Mouse (Mus musculus) telencephalon, adult 2 months (tissue): Measurements from ENCODE around the gene Rai14.
A peak's percentile ranks its signal among the peaks of the same experiment; 100 is the strongest.

ENCODE experiments used
- DNase-seq: peaks from one replicate; pipeline ENCODE4 v3.0.0-alpha.2; 2011; ENCODE audit warnings: low read depth, low spot score

Rai14 gene

GRCm38 (mm10) chr15:10690219-10690618 lies 24.2 kb downstream of the Rai14 start:
- DNase-seq = no peak

- DNase-seq = no peak
These were observed 25.1 kb downstream of the Rai14 start for GRCm38 (mm10) chr15:10689304-10689703.

GRCm38 (mm10) chr15:10688686-10689085 lies 25.7 kb downstream of the Rai14 start:
- DNase-seq = no peak

GRCm38 (mm10) chr15:10687365-10687764 lies 27.1 kb downstream of the Rai14 start:
- DNase-seq = no peak

GRCm38 (mm10) chr15:10685692-10686430 lies 28.6 kb downstream of the Rai14 start:
- DNase-seq = no peak

GRCm38 (mm10) chr15:10683687-10684203 lies 30.7 kb downstream of the Rai14 start:
- DNase-seq = no peak

- peak; percentile 58 for DNase-seq
These were observed 33.9 kb downstream of the Rai14 start for GRCm38 (mm10) chr15:10680514-10680913.

GRCm38 (mm10) chr15:10679571-10679970 lies 34.9 kb downstream of the Rai14 start:
- no peak for DNase-seq

GRCm38 (mm10) chr15:10675801-10676200 lies 38.6 kb downstream of the Rai14 start:
- no peak for DNase-seq

GRCm38 (mm10) chr15:10672880-10673279 lies 41.5 kb downstream of the Rai14 start:
- no peak for DNase-seq

GRCm38 (mm10) chr15:10671868-10672267 lies 42.6 kb downstream of the Rai14 start:
- no peak for DNase-seq

GRCm38 (mm10) chr15:10670107-10670506 lies 44.3 kb downstream of the Rai14 start:
- DNase-seq = no peak

GRCm38 (mm10) chr15:10668120-10668900 lies 46.1 kb downstream of the Rai14 start:
- no peak for DNase-seq

- DNase-seq = no peak
These were observed 48.6 kb downstream of the Rai14 start for GRCm38 (mm10) chr15:10665816-10666215.

GRCm38 (mm10) chr15:10664529-10664898 lies 49.9 kb downstream of the Rai14 start:
- no peak for DNase-seq

- no peak for DNase-seq
These were observed 50.5 kb downstream of the Rai14 start for GRCm38 (mm10) chr15:10663793-10664528.

- DNase-seq = no peak
These were observed 52.3 kb downstream of the Rai14 start for GRCm38 (mm10) chr15:10661961-10662606.

GRCm38 (mm10) chr15:10658803-10659202 lies 55.6 kb downstream of the Rai14 start:
- no peak for DNase-seq

- DNase-seq = no peak
These were observed 58.3 kb downstream of the Rai14 start for GRCm38 (mm10) chr15:10656146-10656545.

- DNase-seq = no peak
These were observed 59.1 kb downstream of the Rai14 start for GRCm38 (mm10) chr15:10655151-10655905.

GRCm38 (mm10) chr15:10654696-10655095 lies 59.7 kb downstream of the Rai14 start:
- no peak for DNase-seq
